Mouse (Mus musculus): ENCODE measurements around the gene Gm3952. TPM values are rescaled to one million over a fixed set of nuclear protein-coding genes. Genes with fewer than 3 reads are reported as not detected.

Gene Gm3952
- polyA plus RNA-seq, 1 experiment from 2014 or later, result not detected

GRCm38 (mm10) chr8:128704836-128705235 lies 93.7 kb downstream of the Gm3952 start:
- peaks cover 26% of the 10 kb centered on the region for H3K36me3 ChIP-seq (replicated peaks; ENCODE audit: control insufficient read depth, insufficient read depth)
- DNase-seq (ENCODE audit: low spot score), result no peak
- no peak for ATAC-seq (ENCODE audit: low FRiP score)
- H3K4me1 ChIP-seq (replicated peaks; ENCODE audit: control insufficient read depth, insufficient read depth, low read length), result no peaks in the 10 kb centered on the region
- no peak overlapping the region for H3K4me2 ChIP-seq (replicated peaks)
- no peak overlapping the region for H3K9ac ChIP-seq
- 91% methylated on average over 2 of the region's 2 CpGs for WGBS
- no peak overlapping the region for H3K4me3 ChIP-seq (replicated peaks; ENCODE audit: low read length)
- H3K27me3 ChIP-seq (ENCODE audit: control insufficient read depth, insufficient read depth, low read length), result no peaks in the 10 kb centered on the region
- H3K9me3 ChIP-seq (ENCODE audit: control insufficient read depth, low read length), result no peaks in the 10 kb centered on the region
- H3K27ac ChIP-seq, result no peak overlapping the region

- no peak overlapping the region for H3K4me2 ChIP-seq (replicated peaks)
- no peak for ATAC-seq (ENCODE audit: low FRiP score)
- H3K9ac ChIP-seq, result no peak overlapping the region
- no peak overlapping the region for H3K4me3 ChIP-seq (replicated peaks; ENCODE audit: low read length)
- no peaks in the 10 kb centered on the region for H3K4me1 ChIP-seq (replicated peaks; ENCODE audit: control insufficient read depth, insufficient read depth, low read length)
- DNase-seq (ENCODE audit: low spot score), result no peak
- H3K27me3 ChIP-seq (ENCODE audit: control insufficient read depth, insufficient read depth, low read length), result no peaks in the 10 kb centered on the region
- H3K9me3 ChIP-seq (ENCODE audit: control insufficient read depth, low read length), result no peaks in the 10 kb centered on the region
- WGBS, result 100% methylated on average over 1 of the region's 1 CpGs
- H3K36me3 ChIP-seq (replicated peaks; ENCODE audit: control insufficient read depth, insufficient read depth), result peaks cover 24% of the 10 kb centered on the region
- no peak overlapping the region for H3K27ac ChIP-seq
Observed at GRCm38 (mm10) chr8:128704376-128704775, 94.1 kb downstream of the Gm3952 start.

GRCm38 (mm10) chr8:128697945-128698344 lies 100.5 kb downstream of the Gm3952 start:
- Histone ChIP-seq H3K27ac (no peak overlapping the region), H3K4me1 (replicated peaks; ENCODE audit: control insufficient read depth, insufficient read depth, low read length) (no peaks in the 10 kb centered on the region), H3K9ac (no peak overlapping the region), H3K4me2 (replicated peaks) (no peak overlapping the region), H3K4me3 (replicated peaks; ENCODE audit: low read length) (no peak overlapping the region), H3K36me3 (replicated peaks; ENCODE audit: control insufficient read depth, insufficient read depth) (no peaks in the 10 kb centered on the region), H3K9me3 (ENCODE audit: control insufficient read depth, low read length) (no peaks in the 10 kb centered on the region), H3K27me3 (ENCODE audit: control insufficient read depth, insufficient read depth, low read length) (no peaks in the 10 kb centered on the region)
- no peak for ATAC-seq (ENCODE audit: low FRiP score)
- DNase-seq (ENCODE audit: low spot score), result no peak
- WGBS, result 69% methylated on average over 3 of the region's 3 CpGs

- Histone ChIP-seq H3K4me1 (replicated peaks; ENCODE audit: control insufficient read depth, insufficient read depth, low read length) (no peaks in the 10 kb centered on the region), H3K4me2 (replicated peaks) (no peak overlapping the region), H3K4me3 (replicated peaks; ENCODE audit: low read length) (no peak overlapping the region), H3K9ac (no peak overlapping the region), H3K9me3 (ENCODE audit: control insufficient read depth, low read length) (no peaks in the 10 kb centered on the region), H3K27ac (no peak overlapping the region), H3K27me3 (ENCODE audit: control insufficient read depth, insufficient read depth, low read length) (no peaks in the 10 kb centered on the region), H3K36me3 (replicated peaks; ENCODE audit: control insufficient read depth, insufficient read depth) (no peaks in the 10 kb centered on the region)
- 97% methylated on average over 1 of the region's 1 CpGs for WGBS
- ATAC-seq (ENCODE audit: low FRiP score), result no peak
- DNase-seq (ENCODE audit: low spot score), result no peak
Observed at GRCm38 (mm10) chr8:128696701-128697397, 101.6 kb downstream of the Gm3952 start.

Other genes starting within 250 kb of the Gm3952 start
- gene Itgb1, start 113.0 kb downstream of the Gm3952 start, polyA plus RNA-seq (2014; fragmentation: Nextera tagmentation; extraction: Ambion mirVana), result 101 and 116 TPM in 2 replicates

Data from hindbrain, embryonic 14.5 days (tissue).